Mouse (Mus musculus) cerebral cortex, adult 2 months (tissue): ENCODE results near the gene P2ry2.

Experiments used
- WGBS: fragments of 180-500 bp; shearing (Covaris S2); methylation state at CpG from one replicate; pipeline ENCODE4 v1.1.7; 2018; 5-methylcytosine and 5-hydroxymethylcytosine counted together

P2ry2 gene

DNA sequence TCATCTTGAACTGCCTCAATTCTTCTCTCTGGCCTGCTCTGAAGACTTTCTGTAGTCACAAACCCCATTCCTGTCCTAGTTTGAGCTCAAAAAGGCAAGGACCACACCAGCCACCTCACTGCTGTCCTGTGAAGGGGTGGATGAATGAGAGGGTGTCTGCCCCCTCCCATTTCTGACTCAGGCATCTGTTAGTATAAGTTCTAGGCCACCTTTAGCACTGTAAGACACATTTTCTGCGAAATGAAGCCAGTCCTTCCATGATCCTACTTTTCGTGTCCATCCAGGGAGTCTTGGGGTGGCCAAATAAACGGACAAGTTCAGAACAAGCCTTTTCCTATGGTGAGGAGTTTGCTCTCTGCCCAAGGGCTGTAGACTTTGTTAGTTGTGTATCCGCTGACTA lies at the start of gene P2ry2:
P2ry2 (minus strand) TSS at position 326 of the 400 bp plus-strand sequence.
- WGBS: 78% methylated on average over 4 of the region's 4 CpGs

DNA sequence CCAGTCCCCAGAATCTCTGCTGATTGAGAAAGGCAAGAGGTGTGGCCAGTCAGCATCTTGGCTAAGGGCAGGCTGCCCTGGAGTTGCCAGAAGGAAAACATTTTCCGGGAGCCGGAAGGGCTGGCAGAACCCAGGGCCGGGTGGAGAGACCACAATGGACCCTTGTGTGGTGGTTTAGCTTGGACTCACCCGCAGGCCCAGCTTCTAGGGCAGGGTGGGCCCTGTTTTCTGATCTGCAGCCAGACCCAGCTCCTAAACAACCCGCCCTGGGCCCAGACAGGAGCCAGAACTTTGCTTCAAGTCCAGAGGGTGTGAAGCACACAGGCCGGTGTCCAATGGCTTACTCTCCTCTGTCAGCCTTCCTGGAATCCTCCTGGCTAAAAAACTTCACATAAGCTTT lies 49.6 kb upstream of the P2ry2 start:
- WGBS: 81% methylated on average over 6 of the region's 6 CpGs

DNA sequence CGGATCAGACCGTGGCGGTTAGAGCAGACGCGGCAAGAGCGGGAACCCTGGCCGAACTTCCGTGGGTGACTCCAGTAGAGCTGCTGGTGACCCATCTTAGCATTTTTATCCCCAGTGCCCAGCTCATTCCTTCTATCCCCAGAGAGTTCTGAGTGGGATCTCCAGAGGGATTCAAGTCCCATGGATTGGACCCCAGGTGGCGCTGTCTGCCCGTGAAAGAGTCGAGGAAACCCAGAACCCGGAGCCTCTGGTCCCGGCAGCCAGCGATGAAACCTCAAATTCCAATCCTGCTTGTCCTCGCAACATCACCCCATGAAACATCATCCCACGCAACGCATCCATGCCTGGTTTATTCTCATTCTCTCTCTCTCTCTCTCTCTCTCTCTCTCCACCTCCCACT lies 48.7 kb upstream of the P2ry2 start:
- 7% methylated on average over 17 of the region's 17 CpGs for WGBS

DNA sequence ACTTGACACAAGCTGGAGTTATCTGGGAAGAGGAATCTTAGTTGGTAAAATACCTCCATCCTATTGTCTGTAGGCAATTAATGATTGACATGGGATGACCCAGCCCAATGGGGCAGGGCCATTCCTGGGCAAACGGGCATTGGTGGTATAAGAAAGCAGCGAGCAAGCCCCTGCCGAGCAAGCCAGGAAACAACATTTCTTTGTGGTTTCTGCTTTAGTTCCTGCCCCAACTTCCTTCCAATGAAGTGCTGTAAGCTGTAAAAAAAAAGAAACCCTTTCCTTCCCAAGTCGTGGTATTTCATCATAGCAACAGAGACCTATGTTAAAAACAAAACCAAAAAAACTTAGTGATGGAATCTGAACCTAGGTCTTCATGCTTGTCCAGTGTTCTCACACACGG lies 47.8 kb upstream of the P2ry2 start:
- 76% methylated on average over 5 of the region's 5 CpGs for WGBS

DNA sequence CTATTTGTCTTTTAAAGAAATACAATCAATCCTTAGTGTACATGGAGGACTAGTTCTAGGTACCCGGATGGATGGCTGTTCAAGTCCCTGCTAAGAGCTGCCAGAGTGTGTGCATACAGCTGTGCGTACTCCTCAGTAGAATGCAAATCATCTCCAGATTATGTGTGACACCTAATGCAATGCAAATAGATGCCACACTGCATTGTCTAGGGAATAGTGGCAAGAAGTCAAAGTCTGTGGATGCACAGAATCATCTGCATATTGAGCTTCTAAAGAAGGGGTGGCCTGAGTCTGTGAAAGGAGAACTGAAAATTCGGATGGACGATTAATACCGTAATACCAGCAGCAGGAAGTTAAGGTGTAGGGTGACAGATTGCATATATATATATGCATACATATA lies 46.5 kb upstream of the P2ry2 start:
- WGBS: 90% methylated on average over 5 of the region's 5 CpGs

DNA sequence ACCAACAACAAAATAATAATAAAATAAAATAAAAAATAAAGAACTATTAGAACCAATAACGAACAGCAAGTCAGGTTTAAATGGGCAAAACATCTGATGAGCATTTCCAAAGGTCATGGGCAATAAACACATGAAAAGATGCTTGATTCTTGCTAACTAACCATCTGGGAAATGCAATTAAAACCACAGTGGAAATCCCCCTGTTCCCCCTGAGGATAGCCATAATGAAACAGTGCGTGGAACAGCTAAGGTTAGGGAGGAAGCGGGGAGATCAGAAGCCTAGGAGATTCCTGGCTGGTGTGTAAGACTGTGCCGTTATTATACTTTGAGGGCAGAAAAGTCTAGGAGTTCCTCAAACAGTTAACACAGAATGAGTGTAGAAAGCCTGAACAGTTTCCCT lies 44.6 kb upstream of the P2ry2 start:
- 74% methylated on average over 4 of the region's 4 CpGs for WGBS

DNA sequence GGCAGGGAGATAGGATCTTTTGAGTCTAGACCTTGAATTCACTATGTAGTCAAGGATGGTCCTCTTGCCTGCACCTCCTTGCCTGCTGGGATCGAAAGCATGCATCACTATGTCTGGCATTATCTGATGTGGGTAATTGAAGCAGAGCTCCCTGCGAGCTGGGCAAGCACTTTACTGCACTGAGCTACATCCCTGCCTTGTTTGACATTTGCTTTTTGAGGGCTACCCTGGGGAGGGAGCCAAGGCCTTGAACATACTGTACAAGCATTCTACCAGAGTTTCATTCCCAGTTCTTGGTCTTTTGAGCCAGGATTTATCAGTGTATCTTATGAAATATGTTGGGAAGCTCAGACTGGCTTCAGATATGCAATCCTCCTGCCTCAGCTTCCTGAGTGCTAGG lies 40.5 kb upstream of the P2ry2 start:
- 64% methylated on average over 2 of the region's 2 CpGs for WGBS

DNA sequence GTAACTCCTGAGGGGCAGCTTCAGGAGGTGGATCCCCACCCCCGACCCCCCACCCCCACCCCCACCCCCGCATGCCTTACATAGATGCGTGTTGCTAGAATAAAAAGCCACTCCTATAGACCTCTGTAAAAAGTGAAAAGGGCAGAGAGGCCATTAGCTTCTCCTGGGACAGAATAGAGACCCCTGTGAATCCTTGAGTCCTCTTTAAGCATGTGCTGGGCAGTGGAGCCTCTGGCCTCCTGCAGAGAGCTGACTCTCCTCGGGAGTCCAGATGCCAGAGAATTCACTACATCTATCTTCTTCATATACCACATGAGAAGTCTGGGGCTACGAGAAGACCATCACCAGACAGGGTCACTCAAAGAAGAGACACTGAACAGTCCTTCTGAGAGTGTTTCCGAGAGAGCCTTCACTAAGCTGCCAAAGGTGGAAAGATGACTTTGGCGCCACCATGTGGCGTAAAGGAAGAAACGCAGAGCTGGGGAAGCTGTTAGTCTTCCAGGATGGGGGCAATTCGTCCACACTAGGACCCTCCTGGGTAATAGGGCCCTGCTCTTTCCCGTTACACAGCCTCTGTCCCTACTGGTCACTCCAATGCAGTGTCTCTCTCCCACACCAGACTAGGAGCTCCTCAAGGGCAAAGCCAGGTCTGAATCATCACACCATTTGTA lies 39.0 kb upstream of the P2ry2 start:
- 18% methylated on average over 11 of the region's 11 CpGs for WGBS

DNA sequence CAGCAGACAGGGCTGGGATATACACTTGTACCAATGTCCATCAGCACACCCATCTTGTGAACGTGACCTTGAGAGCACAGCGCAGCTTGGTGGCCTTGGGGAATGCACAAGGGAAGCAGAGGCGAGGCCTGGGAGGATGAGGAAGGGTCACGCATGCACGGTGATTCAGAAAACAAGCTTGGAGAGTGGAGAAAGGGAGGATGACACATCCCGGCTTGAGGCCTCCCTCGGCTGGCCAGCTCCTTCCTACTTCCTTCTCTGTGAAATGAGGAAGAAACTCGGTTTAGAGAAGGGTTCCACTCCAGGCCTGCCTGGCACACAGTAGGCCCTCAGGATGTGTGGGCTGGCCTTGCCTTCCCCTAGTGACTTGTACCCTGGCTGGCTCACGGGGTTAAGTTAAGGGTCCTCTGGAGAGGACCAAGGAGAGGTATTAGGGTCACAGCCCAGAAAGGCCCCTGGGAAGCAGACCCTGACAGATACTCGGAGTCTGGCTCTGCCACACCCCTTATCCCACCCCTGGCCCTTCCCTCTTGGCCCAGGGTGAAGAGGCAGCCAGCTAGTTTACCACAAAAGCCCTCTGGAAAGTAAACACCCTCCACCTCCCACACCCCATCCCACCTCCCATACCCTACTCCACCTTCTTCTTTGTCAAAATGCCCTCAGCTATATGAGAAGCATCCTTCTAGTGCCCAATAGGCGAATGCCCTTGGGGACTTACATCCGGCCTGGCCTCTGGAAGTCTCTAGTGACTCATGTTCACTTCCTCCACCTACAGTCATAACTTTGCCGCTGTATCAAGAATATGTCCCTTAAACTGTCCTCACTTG lies 38.3 kb upstream of the P2ry2 start:
- WGBS: 79% methylated on average over 13 of the region's 13 CpGs

DNA sequence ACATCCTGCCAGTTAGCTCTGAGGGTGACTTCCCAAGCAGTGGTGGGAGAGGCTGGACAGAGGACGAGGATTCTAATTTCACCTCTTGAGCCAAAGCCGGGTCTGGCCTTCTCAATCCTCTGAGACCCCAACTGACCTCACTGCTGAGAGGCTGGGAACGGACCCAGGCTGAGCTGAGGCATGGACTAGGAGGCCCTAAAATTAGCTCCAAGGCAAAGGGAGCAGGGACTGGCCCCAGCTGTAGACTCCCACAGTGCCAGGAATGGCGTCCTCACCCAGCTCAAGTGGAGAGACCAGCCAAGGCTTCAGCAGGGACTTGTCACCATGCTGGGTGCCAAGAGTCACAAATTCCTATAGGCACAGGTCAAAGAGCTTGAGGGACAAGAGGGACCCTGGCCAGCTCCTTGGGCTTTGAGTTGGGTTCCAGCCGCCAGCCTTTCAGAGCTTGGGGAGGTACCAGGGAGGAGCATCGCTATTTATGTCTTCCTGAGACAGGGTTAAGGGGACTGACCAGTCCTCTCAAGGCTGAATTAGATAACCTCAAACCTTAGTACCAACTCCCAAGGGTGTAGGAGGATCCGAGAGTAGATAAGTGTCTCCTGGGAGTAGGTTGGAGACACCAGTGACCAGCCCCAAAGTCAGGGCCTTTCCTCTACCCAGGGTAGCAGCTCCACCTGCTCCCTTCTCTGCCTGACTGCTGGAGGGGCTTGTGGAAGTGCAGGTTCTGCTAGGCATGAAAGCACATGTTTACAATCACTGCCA lies 36.8 kb upstream of the P2ry2 start:
- 87% methylated on average over 7 of the region's 7 CpGs for WGBS

DNA sequence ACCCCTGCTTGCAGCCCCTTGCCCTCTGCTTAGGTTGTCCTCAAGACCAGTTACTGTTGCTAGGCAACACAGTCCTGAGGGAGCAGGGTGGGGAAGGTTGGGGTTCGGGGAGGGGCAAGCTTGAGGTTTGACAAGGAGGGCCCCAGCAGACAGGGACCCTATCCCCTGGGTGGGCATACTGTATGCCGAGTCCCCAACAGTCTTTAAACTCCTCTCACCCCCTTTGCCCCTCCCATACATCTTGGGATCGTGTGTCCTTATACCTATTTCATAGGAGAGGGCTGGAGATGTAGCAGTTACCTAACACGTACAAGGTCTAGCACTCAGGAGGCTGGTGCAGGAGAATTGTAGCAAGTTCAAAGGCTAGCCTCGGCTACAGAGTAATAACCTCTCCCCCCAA lies 35.6 kb upstream of the P2ry2 start:
- 88% methylated on average over 5 of the region's 5 CpGs for WGBS

DNA sequence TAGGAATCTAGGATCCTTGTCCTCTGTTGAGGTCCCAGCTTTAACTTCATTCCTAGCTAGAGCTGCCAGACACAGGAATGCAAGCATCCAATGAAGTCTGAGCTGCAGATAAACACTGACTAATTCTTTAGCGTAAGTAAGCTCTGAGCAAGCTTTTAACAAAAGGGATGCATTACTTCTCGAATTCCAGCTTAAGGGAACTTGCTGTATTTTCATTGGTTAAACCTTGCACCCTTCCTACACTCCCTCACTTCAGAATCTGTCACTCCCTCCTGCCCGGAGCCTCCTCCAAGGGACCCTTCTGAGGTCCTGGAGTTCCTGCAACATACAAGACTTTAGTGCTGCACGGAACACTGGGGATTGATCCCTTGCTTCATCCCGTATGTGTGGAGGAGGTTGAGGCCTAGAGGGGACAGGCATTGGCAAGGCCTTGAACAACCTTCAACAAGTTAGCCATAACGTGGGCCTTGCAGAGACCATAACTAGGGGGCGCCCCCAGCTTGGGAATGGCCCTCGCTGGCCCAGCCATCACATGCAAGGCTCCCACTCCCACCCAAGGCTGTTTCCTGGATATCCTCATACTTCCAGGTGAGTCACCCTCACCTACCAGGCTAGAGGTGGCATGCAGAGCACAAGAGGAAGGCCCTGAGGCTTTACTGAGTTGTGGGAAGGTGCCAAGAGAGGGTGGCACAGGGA lies 31.3 kb upstream of the P2ry2 start:
- 84% methylated on average over 8 of the region's 8 CpGs for WGBS

DNA sequence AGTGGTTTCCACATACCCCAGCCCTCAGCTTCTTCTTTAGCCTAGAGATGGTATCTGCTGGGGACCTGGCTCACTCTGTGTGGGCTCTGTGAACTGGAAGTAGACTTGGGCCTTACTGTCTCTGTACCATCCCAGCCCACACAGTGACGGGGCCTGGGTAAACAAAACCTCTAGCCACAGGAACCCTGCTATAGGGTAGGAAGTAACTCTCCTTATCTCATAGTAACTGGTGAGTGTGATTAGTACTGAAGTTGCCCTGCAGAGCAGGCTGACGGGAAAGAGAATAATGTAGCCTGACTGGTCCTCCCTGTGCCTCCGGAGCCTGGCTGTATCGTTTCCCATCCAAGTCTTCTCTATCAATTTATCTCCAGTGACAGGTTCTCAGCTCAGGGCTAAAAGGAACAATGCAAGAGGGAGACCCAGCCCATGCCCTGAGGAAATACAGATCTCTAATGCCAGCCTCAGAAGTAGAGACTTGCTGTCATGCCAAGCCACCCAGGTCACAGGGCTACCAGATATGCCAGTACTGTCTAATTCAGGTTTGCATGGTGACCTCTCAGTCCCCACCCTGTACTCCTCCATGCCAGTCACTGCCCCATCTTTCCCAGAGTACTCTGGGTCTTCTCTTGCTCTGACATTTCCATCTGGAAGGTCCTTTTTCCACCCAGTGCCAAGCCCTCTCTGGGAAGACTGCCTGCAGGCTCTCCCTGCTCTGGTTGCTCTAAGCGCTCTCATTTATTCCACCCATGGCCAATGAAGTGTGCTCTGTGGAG lies 29.5 kb upstream of the P2ry2 start:
- 81% methylated on average over 5 of the region's 5 CpGs for WGBS

DNA sequence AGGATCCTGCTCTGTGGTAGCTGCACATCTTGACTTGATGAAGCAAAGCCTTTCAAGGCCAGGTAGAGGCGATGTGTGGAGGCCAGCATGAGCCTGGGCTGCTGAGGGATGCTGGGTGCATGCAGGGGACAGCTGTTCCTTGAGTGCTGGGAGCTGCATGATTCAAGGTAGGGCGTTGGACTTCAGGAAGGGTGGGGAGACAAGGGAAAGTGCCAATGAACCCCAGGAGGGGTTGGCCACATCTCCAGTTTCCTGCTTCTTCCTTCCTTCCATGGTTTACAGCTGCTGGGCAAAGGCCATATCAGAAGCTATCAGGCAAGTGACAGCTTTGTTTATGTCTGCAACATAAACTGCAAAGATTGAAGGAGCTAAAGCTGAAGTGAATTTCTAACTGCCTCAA lies 28.9 kb upstream of the P2ry2 start:
- WGBS: 84% methylated on average over 2 of the region's 2 CpGs

DNA sequence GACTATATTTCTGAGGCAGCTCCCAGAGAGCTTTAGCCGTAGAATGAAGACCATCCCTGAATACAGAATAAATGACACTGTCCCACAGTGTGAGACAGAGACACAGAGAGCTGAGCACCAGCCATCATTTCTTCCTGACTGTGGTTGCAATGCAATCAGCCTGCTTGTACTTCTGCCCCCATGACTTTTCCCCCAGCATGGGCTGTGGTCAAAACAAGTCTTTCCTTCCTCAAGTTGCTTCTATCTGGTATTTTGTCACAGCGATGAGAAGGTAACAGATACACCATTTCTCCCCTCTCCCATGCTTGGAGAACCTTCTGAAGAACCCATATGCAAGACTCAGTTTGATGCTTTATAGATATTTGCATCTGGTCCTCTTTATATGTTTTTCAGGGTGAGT lies 20.7 kb upstream of the P2ry2 start:
- WGBS: 91% methylated on average over 2 of the region's 2 CpGs

DNA sequence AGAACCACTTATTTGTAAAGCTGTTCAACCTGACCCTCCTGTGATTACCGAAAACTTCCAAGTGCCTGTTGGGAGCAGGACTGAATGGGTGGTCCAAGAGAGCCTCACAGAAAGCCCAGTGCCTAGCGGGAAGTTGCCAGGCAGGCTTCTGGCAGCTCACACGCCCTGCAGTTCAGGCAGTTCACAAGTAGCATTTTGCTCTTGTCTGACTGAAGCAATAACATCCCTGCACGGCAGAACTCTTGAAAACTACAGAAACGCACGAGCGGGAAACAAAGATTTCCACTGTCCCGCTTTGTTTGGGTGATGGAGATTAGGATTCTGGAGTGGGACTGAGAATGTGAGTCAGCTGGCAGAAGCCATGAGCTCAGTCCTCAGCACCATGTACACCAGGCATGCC lies 18.6 kb upstream of the P2ry2 start:
- 68% methylated on average over 8 of the region's 8 CpGs for WGBS

DNA sequence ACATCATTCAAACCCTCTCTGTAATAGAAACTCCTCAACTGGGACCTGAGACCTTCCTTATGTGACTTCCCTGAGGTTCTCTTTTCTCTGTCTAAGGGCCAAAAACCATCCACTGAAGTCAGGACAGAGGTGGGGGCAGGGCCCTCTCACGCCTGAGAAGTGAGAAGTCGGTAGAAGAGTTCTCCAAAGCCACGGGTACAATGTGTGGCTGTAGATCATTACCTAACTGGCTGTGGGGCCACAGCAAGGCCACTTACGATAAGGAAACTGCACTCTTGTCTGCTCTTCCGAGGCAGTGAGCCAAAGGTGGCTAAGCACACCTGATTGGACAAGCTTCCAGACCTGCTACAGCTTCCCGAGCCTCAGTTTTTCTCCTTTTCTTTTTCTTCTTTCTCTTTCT lies 16.8 kb upstream of the P2ry2 start:
- 91% methylated on average over 6 of the region's 6 CpGs for WGBS

DNA sequence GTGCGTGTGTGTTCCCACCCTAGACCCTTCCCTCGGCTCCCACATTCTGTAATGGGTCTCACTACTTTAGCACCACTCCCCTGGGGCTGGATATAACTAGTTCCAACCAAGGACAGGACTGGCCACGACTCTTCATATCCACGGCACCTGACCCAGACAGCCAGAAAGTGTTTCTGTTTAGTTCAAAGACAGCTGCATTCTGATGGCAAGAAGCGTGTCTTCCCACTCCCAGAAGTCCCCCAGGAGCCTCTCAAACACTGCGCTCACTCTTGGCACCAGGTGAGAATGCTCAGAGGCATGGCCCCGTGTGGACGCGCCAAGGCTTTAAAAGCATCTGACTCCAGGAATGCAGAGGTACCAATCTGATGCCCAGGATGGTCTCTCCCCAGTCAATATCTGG lies 16.3 kb upstream of the P2ry2 start:
- WGBS: 95% methylated on average over 9 of the region's 9 CpGs

DNA sequence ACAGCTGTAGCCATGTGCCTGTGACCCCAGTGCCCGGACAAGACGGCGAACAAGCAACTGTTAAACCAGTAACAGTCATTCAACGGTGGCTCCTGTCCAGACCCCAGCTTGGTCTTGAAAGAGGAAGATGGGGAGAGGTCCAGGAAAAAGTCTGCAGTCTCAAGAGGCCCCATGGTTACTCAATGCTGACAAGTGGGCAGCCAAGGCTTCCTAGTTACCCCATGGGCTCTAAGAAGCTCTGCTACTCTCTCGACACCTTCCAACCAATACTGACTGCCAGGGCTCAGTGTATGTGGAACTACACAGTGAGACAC lies 15.7 kb upstream of the P2ry2 start:
- WGBS: 78% methylated on average over 5 of the region's 5 CpGs

DNA sequence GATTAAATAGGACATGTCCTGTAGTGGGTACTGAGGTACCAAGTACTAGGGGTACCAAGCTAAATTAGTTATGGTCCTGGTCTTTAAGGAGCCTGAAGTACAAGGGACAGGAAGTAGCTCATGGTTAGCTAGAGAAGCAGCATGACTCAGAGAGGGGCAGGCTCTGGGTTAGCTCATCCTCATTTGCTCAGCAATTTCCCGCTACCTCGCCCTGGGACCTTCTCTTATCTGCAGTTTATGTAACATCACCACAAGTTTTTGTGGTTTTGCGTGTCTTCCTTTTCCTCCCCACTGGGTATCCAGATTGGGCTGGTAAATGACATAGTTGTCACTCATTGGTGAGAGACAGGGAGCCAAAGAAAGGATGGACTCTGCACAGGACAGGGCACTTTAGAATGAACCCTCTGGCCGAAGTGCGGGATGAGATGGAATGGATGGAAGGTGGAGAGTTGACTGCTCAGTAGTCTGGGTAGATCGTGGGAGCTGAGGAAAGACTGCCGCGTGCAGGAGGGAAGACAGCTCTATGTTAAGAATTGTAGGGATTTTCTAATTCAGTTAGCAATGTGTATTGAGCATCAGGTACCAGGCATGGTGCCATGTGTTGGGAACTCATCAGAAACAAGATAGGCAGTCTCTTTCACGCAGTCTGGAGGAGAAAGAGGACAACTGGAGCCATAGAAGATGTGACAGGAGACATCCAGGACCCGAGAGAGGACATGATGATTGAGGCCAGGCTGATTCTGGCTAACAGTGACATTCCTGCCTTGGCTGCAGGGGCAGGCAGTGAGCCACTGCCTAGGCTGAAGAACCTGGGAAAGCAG lies 15.2 kb upstream of the P2ry2 start:
- WGBS: 76% methylated on average over 10 of the region's 10 CpGs

DNA sequence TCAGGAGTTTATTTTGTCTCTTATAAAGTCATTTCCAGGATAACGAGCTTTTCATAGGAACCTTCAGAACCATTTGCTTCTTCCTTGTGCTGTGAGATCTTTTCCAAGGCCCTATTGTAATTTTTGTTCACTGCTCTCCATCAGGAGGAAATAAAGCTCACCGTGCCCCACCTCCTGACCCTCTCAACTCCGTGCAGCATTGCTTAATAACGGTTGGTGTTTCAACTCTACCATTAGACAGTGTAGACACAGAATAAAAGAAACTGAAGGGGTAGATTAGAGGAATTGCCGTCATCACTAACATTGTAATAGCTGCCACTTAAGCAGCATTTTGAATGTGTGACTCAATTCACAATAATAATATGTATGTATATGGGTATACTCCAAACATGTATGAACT lies 14.2 kb upstream of the P2ry2 start:
- 65% methylated on average over 5 of the region's 5 CpGs for WGBS
